Mouse (Mus musculus): Measurements from ENCODE around the gene Aspscr1. TPM values are rescaled to one million over a fixed set of nuclear protein-coding genes. Genes with fewer than 3 reads are reported as not detected.

Aspscr1 gene
- total and polyA plus RNA-seq, 2 experiments from 2014 or later, result 130 to 148 TPM

- Histone ChIP-seq H3K9me3 (ENCODE audit: low read length) (no peaks in the 10 kb centered on the region), H3K4me1 (ENCODE audit: insufficient read depth, low read length) (peaks cover 17% of the 10 kb centered on the region), H3K27me3 (ENCODE audit: insufficient read depth, low read length) (no peaks in the 10 kb centered on the region), H3K9ac (replicated peaks; ENCODE audit: low read length) (peak overlapping the region; percentile 88), H3K4me2 (ENCODE audit: low read depth, low read length) (peak overlapping the region; percentile 96), H3K4me3 (ENCODE audit: low read length) (peak overlapping the region; percentile 92), H3K36me3 (ENCODE audit: insufficient read depth, low read length) (0 out of 2 replicates have a peak, but pooled peaks cover 4% of the 10 kb centered on the region), H3K27ac (peak overlapping the region; percentile 88)
- no peak for DNase-seq (ENCODE audit: low spot score)
- no peak for TF ChIP-seq CTCF (IDR thresholded peaks at IDR 0.05; ENCODE audit: low read depth)
- 62% methylated on average over 4 of the region's 4 CpGs for WGBS
- ATAC-seq, result no peak
Measured at GRCm38 (mm10) chr11:120631726-120632448, 40.9 kb upstream of the Aspscr1 start.

- Histone ChIP-seq H3K9ac (replicated peaks; ENCODE audit: low read length) (peak overlapping the region; percentile 88), H3K36me3 (ENCODE audit: insufficient read depth, low read length) (no peaks in the 10 kb centered on the region), H3K4me1 (ENCODE audit: insufficient read depth, low read length) (peaks cover 17% of the 10 kb centered on the region), H3K27ac (peak overlapping the region; percentile 88), H3K27me3 (ENCODE audit: insufficient read depth, low read length) (no peaks in the 10 kb centered on the region), H3K4me2 (ENCODE audit: low read depth, low read length) (peak overlapping the region; percentile 96), H3K9me3 (ENCODE audit: low read length) (no peaks in the 10 kb centered on the region), H3K4me3 (ENCODE audit: low read length) (peak overlapping the region; percentile 92)
- WGBS, result under 1% methylated on average over 103 of the region's 116 CpGs
- DNase-seq (ENCODE audit: low spot score) (peak; percentile 68), ATAC-seq (peak; percentile 76)
- no peak for TF ChIP-seq CTCF (IDR thresholded peaks at IDR 0.05; ENCODE audit: low read depth)
Measured at GRCm38 (mm10) chr11:120632559-120633519, 39.9 kb upstream of the Aspscr1 start.

GRCm38 (mm10) chr11:120633520-120634343 lies 39.0 kb upstream of the Aspscr1 start, which contains the start of gene Mafg:
Mafg (minus strand) TSS chr11:120633600.
- peak; percentile 94 for ATAC-seq
- Histone ChIP-seq H3K4me1 (ENCODE audit: insufficient read depth, low read length) (peaks cover 17% of the 10 kb centered on the region), H3K36me3 (ENCODE audit: insufficient read depth, low read length) (no peaks in the 10 kb centered on the region), H3K9me3 (ENCODE audit: low read length) (no peaks in the 10 kb centered on the region), H3K27ac (peak within 1 kb of the TSS; percentile 88), H3K27me3 (ENCODE audit: insufficient read depth, low read length) (no peaks in the 10 kb centered on the region), H3K9ac (replicated peaks; ENCODE audit: low read length) (peak within 1 kb of the TSS; percentile 88), H3K4me2 (ENCODE audit: low read depth, low read length) (peak within 1 kb of the TSS; percentile 96), H3K4me3 (ENCODE audit: low read length) (peak within 1 kb of the TSS; percentile 92)
- no peak for TF ChIP-seq CTCF (IDR thresholded peaks at IDR 0.05; ENCODE audit: low read depth)
- peak; percentile 98 for DNase-seq (ENCODE audit: low spot score)
- 12% methylated on average over 58 of the region's 58 CpGs for WGBS

- no peak overlapping the region for H3K27ac ChIP-seq
- H3K4me3 ChIP-seq (ENCODE audit: low read length), result no peak overlapping the region
- no peak overlapping the region for H3K9ac ChIP-seq (replicated peaks; ENCODE audit: low read length)
- no peak overlapping the region for H3K4me2 ChIP-seq (ENCODE audit: low read depth, low read length)
- no peaks in the 10 kb centered on the region for H3K36me3 ChIP-seq (ENCODE audit: insufficient read depth, low read length)
- ATAC-seq (no peak), DNase-seq (ENCODE audit: low spot score) (no peak)
- no peaks in the 10 kb centered on the region for H3K9me3 ChIP-seq (ENCODE audit: low read length)
- peaks cover 17% of the 10 kb centered on the region for H3K4me1 ChIP-seq (ENCODE audit: insufficient read depth, low read length)
- no peaks in the 10 kb centered on the region for H3K27me3 ChIP-seq (ENCODE audit: insufficient read depth, low read length)
- WGBS, result 88% methylated on average over 5 of the region's 5 CpGs
- no peak for TF ChIP-seq CTCF (IDR thresholded peaks at IDR 0.05; ENCODE audit: low read depth)
Measured at GRCm38 (mm10) chr11:120634810-120635209, 38.0 kb upstream of the Aspscr1 start.

GRCm38 (mm10) chr11:120641255-120641654 lies 31.5 kb upstream of the Aspscr1 start:
- Histone ChIP-seq H3K9ac (replicated peaks; ENCODE audit: low read length) (no peak overlapping the region), H3K4me2 (ENCODE audit: low read depth, low read length) (no peak overlapping the region), H3K4me1 (ENCODE audit: insufficient read depth, low read length) (peaks cover 7% of the 10 kb centered on the region; the same call in 1 of the 2 replicates), H3K9me3 (ENCODE audit: low read length) (no peaks in the 10 kb centered on the region), H3K27ac (no peak overlapping the region), H3K36me3 (ENCODE audit: insufficient read depth, low read length) (no peaks in the 10 kb centered on the region), H3K27me3 (ENCODE audit: insufficient read depth, low read length) (no peaks in the 10 kb centered on the region), H3K4me3 (ENCODE audit: low read length) (no peak overlapping the region)
- TF ChIP-seq CTCF (IDR thresholded peaks at IDR 0.05; ENCODE audit: low read depth), result no peak
- DNase-seq (ENCODE audit: low spot score) (no peak), ATAC-seq (no peak)
- 73% methylated on average over 9 of the region's 9 CpGs for whole genome bisulfite sequencing

GRCm38 (mm10) chr11:120641869-120642268 lies 30.9 kb upstream of the Aspscr1 start:
- Histone ChIP-seq H3K36me3 (ENCODE audit: insufficient read depth, low read length) (no peaks in the 10 kb centered on the region), H3K4me2 (ENCODE audit: low read depth, low read length) (no peak overlapping the region), H3K27me3 (ENCODE audit: insufficient read depth, low read length) (no peaks in the 10 kb centered on the region), H3K27ac (no peak overlapping the region), H3K9ac (replicated peaks; ENCODE audit: low read length) (no peak overlapping the region), H3K4me1 (ENCODE audit: insufficient read depth, low read length) (peaks cover 7% of the 10 kb centered on the region; the same call in 1 of the 2 replicates), H3K9me3 (ENCODE audit: low read length) (no peaks in the 10 kb centered on the region), H3K4me3 (ENCODE audit: low read length) (no peak overlapping the region)
- TF ChIP-seq CTCF (IDR thresholded peaks at IDR 0.05; ENCODE audit: low read depth), result no peak
- ATAC-seq (no peak), DNase-seq (ENCODE audit: low spot score) (no peak)
- WGBS, result 89% methylated on average over 8 of the region's 8 CpGs
